Mouse (Mus musculus): Measurements from ENCODE around the gene Rere.
"Not testable (repeated sequence)": the region's sequence is repeated elsewhere in the genome, so short reads cannot be mapped to it uniquely, and the experiment has no call there.

Rere gene

GRCm38 (mm10) chr4:150522425-150522824, 241.0 kb downstream of the Rere start:
- no peak for DNase-seq

- no peak for DNase-seq
Measured at GRCm38 (mm10) chr4:150523351-150523750, 241.9 kb downstream of the Rere start.

DNA sequence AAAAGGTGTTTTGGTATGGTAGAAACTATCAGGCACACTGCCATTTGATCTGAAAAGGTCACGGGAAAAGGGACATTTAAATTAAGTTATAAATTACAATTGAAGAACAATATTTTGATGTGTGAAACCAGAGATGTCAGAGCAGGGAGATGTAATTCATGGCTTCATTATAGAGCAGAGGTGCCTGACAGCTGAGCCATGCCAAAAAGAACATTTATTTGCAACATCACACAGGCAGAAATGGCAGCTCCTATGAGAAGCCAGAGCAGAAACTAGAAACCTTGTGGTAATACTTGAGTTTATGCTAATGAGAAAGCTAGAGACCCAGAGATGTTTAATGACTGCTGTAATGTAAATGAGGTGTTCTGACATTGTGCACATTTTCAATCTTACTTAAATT, 244.8 kb downstream of the Rere start:
- no peak for DNase-seq

GRCm38 (mm10) chr4:150528426-150528825, 247.0 kb downstream of the Rere start:
- no peak for DNase-seq

- DNase-seq = peak; percentile 38 to 68
Measured at GRCm38 (mm10) chr4:150528846-150529245, 247.4 kb downstream of the Rere start.

- no peak for DNase-seq
Measured at GRCm38 (mm10) chr4:150531869-150532268, 250.4 kb downstream of the Rere start.

DNA sequence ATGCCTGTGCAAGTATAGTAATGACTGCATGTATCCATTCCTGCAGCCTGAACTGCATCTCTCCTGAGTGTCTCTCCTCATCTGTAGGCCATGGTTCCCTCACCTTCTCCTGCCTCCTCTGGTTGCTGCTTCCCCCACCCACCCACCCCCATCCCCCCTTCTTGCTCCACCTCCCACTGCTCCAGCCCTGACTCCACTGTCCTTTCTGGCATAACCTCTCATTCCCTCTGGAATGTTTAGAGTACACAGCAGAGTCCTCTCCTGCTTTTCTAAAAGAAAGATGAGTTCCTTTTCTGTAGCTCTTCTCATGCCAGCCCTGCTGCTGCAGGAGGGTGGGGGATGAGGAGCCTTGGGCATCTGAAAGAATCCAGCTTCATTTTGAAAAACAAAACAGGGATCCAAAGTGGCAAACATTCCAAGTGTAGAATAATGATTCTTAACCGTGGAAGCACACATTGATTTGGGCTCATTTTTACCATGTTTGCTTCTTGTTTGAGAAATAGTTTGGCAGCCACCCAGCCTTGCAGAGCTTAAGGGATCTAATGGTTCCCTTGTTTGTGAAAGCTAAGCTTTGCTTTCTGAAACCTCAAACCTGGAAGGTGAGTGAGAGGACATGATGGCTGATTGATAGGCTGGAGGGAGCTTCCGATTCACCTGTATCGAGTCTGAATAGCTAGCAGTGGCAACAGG, 255.5 kb downstream of the Rere start:
- peak in 1 of 2 experiments; percentile 10 for DNase-seq

DNA sequence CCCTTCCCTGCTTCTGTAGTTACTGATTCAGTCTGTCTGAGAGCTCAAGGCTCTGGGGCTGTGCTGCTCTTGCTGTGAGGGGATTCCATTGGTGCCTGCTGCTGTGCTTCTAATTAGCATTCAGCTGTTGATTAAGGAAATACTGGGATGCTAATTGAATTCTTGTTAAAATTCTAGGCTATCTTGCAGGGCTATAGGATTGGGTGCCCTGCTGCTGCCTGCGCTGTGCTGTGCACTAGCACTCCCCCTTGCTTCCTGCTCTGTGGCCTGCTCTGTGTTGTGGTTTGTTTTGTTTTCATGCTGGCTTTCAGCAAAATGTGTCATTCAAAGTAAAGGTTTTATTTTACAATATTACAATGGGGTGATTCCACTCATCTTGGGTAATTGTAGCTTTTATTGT, 258.4 kb downstream of the Rere start:
- DNase-seq = no peak

GRCm38 (mm10) chr4:150540392-150541094, 259.1 kb downstream of the Rere start:
- DNase-seq = no peak

- peak; percentile 56 to 79 for DNase-seq
Measured at GRCm38 (mm10) chr4:150544231-150544630, 262.8 kb downstream of the Rere start.

DNA sequence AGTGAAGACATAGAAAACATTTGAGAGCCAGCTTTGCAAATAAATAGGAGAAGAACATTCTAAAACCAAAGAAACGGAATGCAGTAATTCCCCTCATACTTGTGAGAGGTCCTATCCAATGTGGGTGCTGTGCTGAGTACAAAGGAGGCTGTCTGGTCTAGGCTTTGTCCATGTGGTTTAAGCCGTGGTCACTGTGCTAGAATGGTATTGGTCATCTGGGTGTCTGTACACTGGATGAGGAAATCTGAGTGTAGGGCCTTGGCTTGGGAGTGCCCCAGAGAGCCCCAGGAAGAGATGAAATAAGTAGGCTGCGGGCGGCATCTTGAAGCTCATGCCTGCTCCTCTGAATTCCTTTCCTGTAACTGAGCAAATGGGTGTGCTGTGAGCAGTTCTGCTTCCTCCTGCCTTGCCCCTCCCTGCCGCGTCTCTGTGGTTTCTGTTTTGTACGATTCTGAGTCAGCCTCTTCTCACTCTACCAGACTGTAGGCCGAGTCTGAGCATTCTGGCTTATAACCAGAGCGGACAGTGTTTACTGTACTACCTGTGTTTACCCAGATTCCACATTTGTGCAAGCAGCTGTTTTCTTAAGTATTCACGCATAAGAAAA, 263.3 kb downstream of the Rere start:
- DNase-seq = peak; percentile 49 to 53

- no peak for DNase-seq
Measured at GRCm38 (mm10) chr4:150545775-150546174, 264.3 kb downstream of the Rere start.

GRCm38 (mm10) chr4:150546296-150546695, 264.9 kb downstream of the Rere start:
- DNase-seq = not testable (repeated sequence)

- DNase-seq = peak; percentile 13 to 55
Measured at GRCm38 (mm10) chr4:150549393-150549792, 267.9 kb downstream of the Rere start.

GRCm38 (mm10) chr4:150549989-150550716, 268.7 kb downstream of the Rere start:
- no peak for DNase-seq

DNA sequence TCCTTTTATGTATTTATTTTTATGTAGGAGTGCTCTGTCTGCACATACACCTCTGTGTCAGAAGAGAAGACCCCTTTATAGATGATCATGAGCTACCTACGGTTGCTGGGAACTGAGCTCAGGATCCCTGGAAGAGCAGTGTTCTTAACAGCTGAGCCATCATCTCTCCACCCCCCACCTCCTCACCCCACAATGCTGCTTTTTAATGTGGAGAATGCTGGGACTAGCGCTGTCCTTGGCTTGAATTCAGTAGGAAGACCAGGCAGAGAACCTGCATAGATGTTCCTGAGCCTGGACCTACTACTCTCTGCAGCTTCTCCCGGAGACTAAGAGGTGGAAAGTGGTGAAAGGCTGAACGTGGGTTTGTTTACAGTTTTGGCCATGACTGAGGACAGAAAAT, 269.9 kb downstream of the Rere start:
- no peak for DNase-seq

DNA sequence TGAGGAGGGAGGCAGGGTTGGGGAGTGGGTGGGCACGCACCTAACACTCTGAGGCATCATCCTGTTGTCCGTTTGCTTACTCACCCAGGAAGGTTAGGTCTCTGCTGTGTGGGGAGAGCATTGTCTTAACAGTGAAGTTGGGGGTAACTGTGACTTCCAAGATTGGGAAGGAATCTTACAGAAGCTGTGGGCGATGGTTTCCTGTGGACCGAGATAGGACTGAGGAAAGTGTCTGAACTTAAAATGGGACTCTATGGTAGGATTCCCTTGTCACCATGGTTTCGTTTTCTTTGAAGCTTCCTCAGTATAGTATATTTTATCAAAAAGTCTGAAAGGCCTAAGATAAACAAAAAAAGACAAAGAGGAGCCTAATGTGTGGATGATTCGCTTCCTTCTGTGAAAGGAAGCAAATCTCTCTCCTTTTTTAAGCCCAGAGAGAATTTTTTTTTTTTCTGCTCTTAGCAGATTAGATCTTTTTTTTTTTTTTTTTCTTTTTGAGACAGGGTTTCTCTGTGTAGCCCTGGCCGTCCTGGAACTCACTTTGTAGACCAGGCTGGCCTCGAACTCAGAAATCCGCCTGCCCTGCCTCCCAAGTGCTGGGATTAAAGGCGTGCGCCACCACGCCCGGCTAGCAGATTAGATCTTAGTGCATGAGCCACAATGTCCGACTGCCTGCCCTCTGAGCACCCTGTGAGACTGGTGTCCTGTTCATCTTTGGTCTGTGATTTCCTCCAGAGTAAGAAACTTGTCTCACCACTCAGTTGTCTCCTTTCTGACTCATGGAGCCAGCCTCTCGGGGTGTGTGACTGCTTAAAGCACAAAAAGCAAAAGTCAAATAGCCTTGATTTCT, 271.5 kb downstream of the Rere start:
- no peak for DNase-seq

DNA sequence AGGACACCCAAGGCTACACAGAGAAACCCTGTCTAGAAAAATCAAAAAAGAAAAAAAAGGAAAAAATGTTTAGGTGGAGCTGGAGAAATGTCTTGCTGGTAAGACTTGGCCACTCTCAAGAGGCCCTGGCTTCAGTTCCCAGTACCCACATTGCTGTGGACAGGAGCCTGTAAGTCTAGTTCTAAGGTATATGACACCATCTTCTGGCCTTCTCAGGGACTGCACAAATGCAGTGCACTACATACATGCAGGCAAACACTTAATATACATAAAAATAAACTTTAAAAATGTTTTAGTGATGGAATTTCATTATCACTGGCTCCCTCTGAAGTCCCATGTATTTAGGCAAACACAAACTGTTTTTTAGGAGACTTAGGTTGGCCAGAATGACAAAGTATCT, 274.3 kb downstream of the Rere start:
- no peak for DNase-seq

DNA sequence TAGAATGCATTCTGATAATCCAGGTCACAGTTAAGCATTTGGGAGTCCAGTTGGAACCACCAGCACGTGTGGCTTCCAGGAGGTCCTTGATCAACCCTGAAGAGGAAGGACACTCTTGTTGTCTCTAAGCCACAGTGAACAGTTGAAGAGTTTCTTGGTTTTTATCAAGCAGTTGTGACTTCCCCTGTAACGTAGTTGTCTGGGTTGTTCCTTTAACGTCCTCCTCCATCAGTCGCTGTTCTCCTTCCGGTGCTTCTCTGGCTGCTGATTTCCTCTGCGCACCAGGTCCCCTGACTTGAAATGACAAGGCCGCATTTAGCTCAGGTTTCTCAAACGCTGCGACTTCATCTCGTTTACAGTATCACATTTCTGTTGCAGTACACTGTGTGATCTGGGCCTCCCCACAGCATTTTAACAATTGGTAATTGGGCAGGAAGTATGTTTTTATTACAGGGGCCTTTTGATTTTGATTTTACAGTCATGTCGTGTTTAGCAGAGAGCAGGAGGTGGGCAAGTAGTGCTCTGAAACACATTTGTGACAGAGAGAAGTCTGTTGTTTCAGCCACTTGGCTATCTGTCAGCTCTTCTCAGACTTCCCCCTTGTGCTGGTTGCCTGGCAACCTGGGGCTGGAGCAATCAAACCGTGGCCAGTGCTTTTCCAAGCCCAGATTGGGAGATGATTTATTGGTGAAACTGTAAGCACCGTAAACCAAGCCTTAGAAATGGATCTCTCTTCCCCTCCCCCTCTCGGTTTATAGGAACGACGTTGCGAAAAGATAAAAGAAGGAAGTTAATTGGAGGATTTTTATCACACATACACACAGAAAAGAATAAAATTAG, 275.2 kb downstream of the Rere start:
- DNase-seq = peak; percentile 78 to 89

- not testable (repeated sequence) for DNase-seq
Measured at GRCm38 (mm10) chr4:150557289-150557688, 275.8 kb downstream of the Rere start.

DNA sequence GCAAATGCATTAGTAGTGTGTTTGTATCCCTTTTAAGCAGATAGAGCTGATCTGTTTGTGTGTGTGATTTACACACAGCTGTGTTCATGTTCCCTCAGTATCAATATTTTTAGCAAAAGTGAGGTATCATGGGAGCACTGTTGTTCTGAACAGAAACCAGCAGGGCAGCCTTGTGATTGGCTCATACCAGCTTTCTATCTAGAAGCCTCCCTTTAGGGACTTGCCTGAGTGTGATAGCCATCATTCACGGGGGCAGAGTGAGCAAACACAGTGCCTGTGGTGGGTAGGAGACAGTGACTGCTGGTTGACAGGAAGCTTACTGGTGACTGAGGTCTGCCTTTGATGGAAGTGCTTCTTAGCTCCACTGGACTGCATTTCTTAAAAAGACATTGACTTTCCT, 276.5 kb downstream of the Rere start:
- DNase-seq = no peak
